Mouse (Mus musculus) forebrain, embryonic 16.5 days (tissue): ENCODE results near the gene Cenpf. TPM values are rescaled to one million over a fixed set of nuclear protein-coding genes. Genes with fewer than 3 reads are reported as not detected.

Source experiments
- ATAC-seq: fragments of 200-750 bp; cut with Nextera tagmentation; 2 replicates; pipeline ENCODE4 v1.8.0; 2017; ENCODE audit warnings: mild to moderate bottlenecking, moderate library complexity
- H3K27ac ChIP-seq: fragments of 300-500 bp; sonication (generic); 2 replicates; pipeline ENCODE4 v1.5.1; 2014; ENCODE audit warnings: low read length, control low read depth
- H3K27me3 ChIP-seq: fragments of 300-500 bp; sonication (generic); replicated peaks from 2 replicates; pipeline ENCODE4 v1.6.1; 2014; ENCODE audit warnings: low read length; ENCODE audit not compliant: control insufficient read depth, insufficient read depth
- H3K36me3 ChIP-seq: fragments of 300-500 bp; sonication (generic); 2 replicates; pipeline ENCODE4 v1.6.1; 2014; ENCODE audit not compliant: control insufficient read depth, insufficient read depth
- H3K4me1 ChIP-seq: fragments of 300-500 bp; sonication (generic); replicated peaks from 2 replicates; pipeline ENCODE4 v1.6.1; 2014; ENCODE audit warnings: low read length; ENCODE audit not compliant: control insufficient read depth, insufficient read depth
- H3K4me2 ChIP-seq: fragments of 300-500 bp; sonication (generic); 2 replicates; pipeline ENCODE4 v1.6.1; 2014; ENCODE audit warnings: mild to moderate bottlenecking, low read length, control low read depth
- H3K4me3 ChIP-seq: fragments of 300-500 bp; sonication (generic); replicated peaks from 2 replicates; pipeline ENCODE4 v1.5.1; 2014; ENCODE audit warnings: mild to moderate bottlenecking, low read length, control low read depth
- H3K9ac ChIP-seq: fragments of 300-500 bp; sonication (generic); replicated peaks from 2 replicates; pipeline ENCODE4 v1.6.1; 2014; ENCODE audit warnings: low read depth, low read length, control low read depth
- H3K9me3 ChIP-seq: fragments of 300-500 bp; sonication (generic); 2 replicates; pipeline ENCODE4 v1.6.1; 2016; ENCODE audit warnings: low read length; ENCODE audit not compliant: control insufficient read depth
- WGBS: fragments of 180-500 bp; shearing (Covaris S2); extraction: QIAGEN DNeasy Blood & Tissue Kit; methylation state at CpG from one replicate; pipeline ENCODE4 v1.1.7; 2014; 5-methylcytosine and 5-hydroxymethylcytosine counted together
- polyA plus RNA-seq: library from polyadenylated mRNA; unstranded; fragments of >200 nt; fragmentation: Nextera tagmentation; extraction: Ambion mirVana; gene quantifications from 2 replicates; pipeline ENCODE4 v1.2.1, GENCODE M21; 2015

The Cenpf gene
- polyA plus RNA-seq, result 37.9 and 47.8 TPM in 2 replicates

GRCm38 (mm10) chr1:189687654-189688387, at the start of gene Cenpf:
Cenpf (minus strand) TSS chr1:189688086.
- peaks cover 21% of the 10 kb centered on the region for H3K4me1 ChIP-seq
- ATAC-seq, result peak; percentile 100
- under 1% methylated on average over 55 of the region's 55 CpGs for WGBS
- H3K4me3 ChIP-seq, result peak within 1 kb of the TSS; percentile 69
- H3K36me3 ChIP-seq, result peaks cover 3% of the 10 kb centered on the region; the same call in 1 of the 2 replicates
- no peaks in the 10 kb centered on the region for H3K9me3 ChIP-seq
- H3K27me3 ChIP-seq, result no peaks in the 10 kb centered on the region
- H3K9ac ChIP-seq, result peak within 1 kb of the TSS; percentile 56
- no peak within 1 kb of the TSS for H3K27ac ChIP-seq
- peak within 1 kb of the TSS; percentile 93 for H3K4me2 ChIP-seq

GRCm38 (mm10) chr1:189732156-189732555, 44.3 kb upstream of the Cenpf start:
- Histone ChIP-seq H3K4me3 (no peak overlapping the region), H3K4me1 (peaks cover 15% of the 10 kb centered on the region), H3K27ac (no peak overlapping the region), H3K9ac (no peak overlapping the region), H3K36me3 (no peaks in the 10 kb centered on the region), H3K27me3 (peaks cover 39% of the 10 kb centered on the region), H3K4me2 (no peak overlapping the region), H3K9me3 (no peaks in the 10 kb centered on the region)
- WGBS, result 78% methylated on average over 8 of the region's 8 CpGs
- no peak for ATAC-seq

GRCm38 (mm10) chr1:189731697-189732096, 43.8 kb upstream of the Cenpf start:
- Histone ChIP-seq H3K4me2 (no peak overlapping the region), H3K4me3 (no peak overlapping the region), H3K36me3 (no peaks in the 10 kb centered on the region), H3K27me3 (peaks cover 43% of the 10 kb centered on the region), H3K27ac (no peak overlapping the region), H3K9me3 (no peaks in the 10 kb centered on the region), H3K9ac (no peak overlapping the region), H3K4me1 (peaks cover 16% of the 10 kb centered on the region)
- WGBS, result 56% methylated on average over 10 of the region's 10 CpGs
- ATAC-seq, result no peak

GRCm38 (mm10) chr1:189729141-189729815, 41.4 kb upstream of the Cenpf start:
- H3K27me3 ChIP-seq, result peaks cover 48% of the 10 kb centered on the region
- no peak overlapping the region for H3K9ac ChIP-seq
- 9% methylated on average over 17 of the region's 17 CpGs for WGBS

GRCm38 (mm10) chr1:189728784-189729115, 40.9 kb upstream of the Cenpf start:
- H3K4me1 ChIP-seq, result peaks cover 16% of the 10 kb centered on the region
- H3K4me2 ChIP-seq, result peak overlapping the region; percentile 93
- peak overlapping the region; percentile 57 for H3K4me3 ChIP-seq
- H3K36me3 ChIP-seq, result no peaks in the 10 kb centered on the region
- peak; percentile 9; the same call in 1 of the 2 replicates for ATAC-seq
- H3K9ac ChIP-seq, result peak overlapping the region; percentile 54
- H3K9me3 ChIP-seq, result 0 out of 2 replicates have a peak, but pooled peaks cover 2% of the 10 kb centered on the region
- whole genome bisulfite sequencing, result 1% methylated on average over 15 of the region's 15 CpGs
- peaks cover 48% of the 10 kb centered on the region for H3K27me3 ChIP-seq
- H3K27ac ChIP-seq, result no peak overlapping the region

More at GRCm38 (mm10) chr1:189729141-189729815, 41.4 kb upstream of the Cenpf start:
- peak overlapping the region; percentile 57 for H3K4me3 ChIP-seq
- H3K4me1 ChIP-seq, result peaks cover 16% of the 10 kb centered on the region
- no peak for ATAC-seq
- peak overlapping the region; percentile 93 for H3K4me2 ChIP-seq
- H3K27ac ChIP-seq, result no peak overlapping the region
- H3K9me3 ChIP-seq, result 0 out of 2 replicates have a peak, but pooled peaks cover 2% of the 10 kb centered on the region
- no peaks in the 10 kb centered on the region for H3K36me3 ChIP-seq

GRCm38 (mm10) chr1:189727884-189728783, 40.2 kb upstream of the Cenpf start, which contains the start of gene Ptpn14:
Ptpn14 (plus strand) TSS chr1:189728268.
- Histone ChIP-seq H3K27ac (0 out of 2 replicates have a peak within 1 kb of the TSS, but pooled peaks have one; percentile 28), H3K4me2 (peak within 1 kb of the TSS; percentile 93), H3K4me1 (peaks cover 16% of the 10 kb centered on the region), H3K9ac (peak within 1 kb of the TSS; percentile 54), H3K27me3 (peaks cover 48% of the 10 kb centered on the region), H3K9me3 (0 out of 2 replicates have a peak, but pooled peaks cover 2% of the 10 kb centered on the region), H3K4me3 (peak within 1 kb of the TSS; percentile 57), H3K36me3 (no peaks in the 10 kb centered on the region)
- peak; percentile 89 for ATAC-seq
- under 1% methylated on average over 75 of the region's 98 CpGs for WGBS

GRCm38 (mm10) chr1:189727346-189727883, 39.5 kb upstream of the Cenpf start:
- Histone ChIP-seq H3K4me2 (peak overlapping the region; percentile 93), H3K9me3 (0 out of 2 replicates have a peak, but pooled peaks cover 2% of the 10 kb centered on the region), H3K27ac (0 out of 2 replicates have a peak overlapping the region, but pooled peaks have one; percentile 28), H3K36me3 (no peaks in the 10 kb centered on the region), H3K4me3 (peak overlapping the region; percentile 57), H3K4me1 (peaks cover 16% of the 10 kb centered on the region), H3K27me3 (peaks cover 48% of the 10 kb centered on the region), H3K9ac (peak overlapping the region; percentile 54)
- peak; percentile 21; the same call in 1 of the 2 replicates for ATAC-seq
- WGBS, result 1% methylated on average over 22 of the region's 22 CpGs

GRCm38 (mm10) chr1:189726121-189726520, 38.2 kb upstream of the Cenpf start:
- Histone ChIP-seq H3K27me3 (peaks cover 45% of the 10 kb centered on the region), H3K36me3 (no peaks in the 10 kb centered on the region), H3K4me2 (no peak overlapping the region), H3K9ac (no peak overlapping the region), H3K9me3 (0 out of 2 replicates have a peak, but pooled peaks cover 2% of the 10 kb centered on the region), H3K27ac (no peak overlapping the region), H3K4me1 (peaks cover 16% of the 10 kb centered on the region), H3K4me3 (no peak overlapping the region)
- 67% methylated on average over 4 of the region's 4 CpGs for WGBS
- ATAC-seq, result no peak
